Mouse (Mus musculus) midbrain, embryonic 11.5 days (tissue): ENCODE results near the gene Nlrc5. TPM values are rescaled to one million over a fixed set of nuclear protein-coding genes. Genes with fewer than 3 reads are reported as not detected.

Experiments used
- ATAC-seq: fragments of 200-750 bp; cut with Nextera tagmentation; 2 replicates; pipeline ENCODE4 v1.8.0; 2017; ENCODE audit warnings: moderate TSS enrichment, moderate library complexity; ENCODE audit not compliant: low FRiP score
- DNase-seq: peaks from one replicate; pipeline ENCODE4 v3.0.0; 2015; ENCODE audit warnings: low spot score; ENCODE audit errors: missing footprints
- H3K27ac ChIP-seq: fragments of 300-500 bp; sonication (generic); 2 replicates; pipeline ENCODE4 v1.5.1; 2014; ENCODE audit warnings: low read depth, low read length
- H3K27me3 ChIP-seq: fragments of 300-500 bp; sonication (generic); 2 replicates; pipeline ENCODE4 v1.6.1; 2014; ENCODE audit warnings: mild to moderate bottlenecking, low read length, moderate library complexity, mixed read lengths; ENCODE audit not compliant: control insufficient read depth, insufficient read depth
- H3K36me3 ChIP-seq: fragments of 300-500 bp; sonication (generic); 2 replicates; pipeline ENCODE4 v1.6.1; 2014; ENCODE audit warnings: mild to moderate bottlenecking, low read length, moderate library complexity, mixed read lengths; ENCODE audit not compliant: control insufficient read depth, insufficient read depth
- H3K4me1 ChIP-seq: fragments of 300-500 bp; sonication (generic); 2 replicates; pipeline ENCODE4 v1.6.1; 2014; ENCODE audit warnings: low read length; ENCODE audit not compliant: control insufficient read depth, insufficient read depth
- H3K4me2 ChIP-seq: fragments of 300-500 bp; sonication (generic); 2 replicates; pipeline ENCODE4 v1.6.1; 2014; ENCODE audit warnings: mild to moderate bottlenecking, moderate library complexity
- H3K4me3 ChIP-seq: fragments of 300-500 bp; sonication (generic); 2 replicates; pipeline ENCODE4 v1.5.1; 2014; ENCODE audit warnings: low read depth, low read length
- H3K9ac ChIP-seq: fragments of 300-500 bp; sonication (generic); 2 replicates; pipeline ENCODE4 v1.6.1; 2014; ENCODE audit warnings: low read length
- H3K9me3 ChIP-seq: fragments of 300-500 bp; sonication (generic); 2 replicates; pipeline ENCODE4 v1.6.1; 2016; ENCODE audit warnings: low read length; ENCODE audit not compliant: control insufficient read depth
- WGBS: fragments of 180-500 bp; shearing (Covaris S2); extraction: QIAGEN DNeasy Blood & Tissue Kit; methylation state at CpG from one replicate; pipeline ENCODE4 v1.1.7; 2014; 5-methylcytosine and 5-hydroxymethylcytosine counted together
- microRNA-seq: library from miRNA; unstranded; fragments of <30 nt; microRNA quantifications from one replicate; pipeline ENCODE4, GENCODE M21; 2017
- polyA plus RNA-seq: library from polyadenylated mRNA; unstranded; fragments of >200 nt; fragmentation: Nextera tagmentation; extraction: Ambion mirVana; gene quantifications from 2 replicates; pipeline ENCODE4 v1.2.1, GENCODE M21; 2014

Nlrc5 gene
- polyA plus RNA-seq, 1 experiment from 2014 or later = not detected

DNA sequence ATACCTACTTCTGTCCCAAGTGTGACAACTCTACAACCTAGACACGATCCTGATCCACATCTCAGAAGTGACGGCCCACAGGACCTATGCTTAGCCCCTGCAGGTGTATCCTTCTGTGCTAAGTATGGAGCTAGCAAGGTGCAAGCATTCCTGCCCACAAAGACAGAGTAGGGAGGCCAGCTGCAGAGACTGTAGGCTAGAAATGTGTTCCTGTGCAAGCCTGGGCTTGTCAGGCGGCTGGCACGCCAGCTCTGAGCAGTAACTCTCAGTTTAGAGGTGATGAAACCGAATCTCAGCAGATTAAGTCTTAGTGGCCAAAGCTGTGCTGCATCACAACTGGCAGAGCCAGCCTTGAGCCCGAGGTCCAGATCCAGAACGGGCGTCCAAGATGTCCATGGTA, 133.9 kb downstream of the Nlrc5 start:
- Histone ChIP-seq H3K4me3 (no peak overlapping the region), H3K27me3 (peaks cover 3% of the 10 kb centered on the region; the same call in 1 of the 2 replicates), H3K9ac (no peak overlapping the region), H3K4me2 (no peak overlapping the region), H3K4me1 (peaks cover 11% of the 10 kb centered on the region), H3K36me3 (peaks cover 2% of the 10 kb centered on the region; the same call in 1 of the 2 replicates), H3K9me3 (no peaks in the 10 kb centered on the region), H3K27ac (no peak overlapping the region)
- WGBS = 89% methylated on average over 8 of the region's 8 CpGs
- DNase-seq (no peak), ATAC-seq (no peak)

DNA sequence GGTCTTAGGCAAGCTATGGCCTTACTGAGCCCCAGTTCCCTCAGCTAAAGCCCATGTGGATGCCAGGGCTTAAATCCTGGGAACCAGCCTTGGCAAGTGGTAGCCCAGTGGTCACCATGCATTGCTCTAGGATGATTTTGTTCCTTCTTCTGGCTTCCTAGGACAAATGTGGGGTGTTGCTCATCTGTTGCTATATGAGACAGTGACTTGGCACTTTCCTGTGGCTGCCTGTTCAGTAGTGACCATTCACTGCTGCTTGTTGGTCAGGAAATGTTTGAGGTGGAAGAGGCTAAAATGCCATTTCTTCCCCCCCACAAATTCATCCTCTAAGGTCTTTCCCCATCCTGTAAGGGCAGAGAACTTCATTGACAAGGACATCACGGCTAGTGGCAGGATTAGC, 135.3 kb downstream of the Nlrc5 start:
- no peak overlapping the region for H3K27ac ChIP-seq
- 53% methylated on average over 1 of the region's 1 CpGs for WGBS

DNA sequence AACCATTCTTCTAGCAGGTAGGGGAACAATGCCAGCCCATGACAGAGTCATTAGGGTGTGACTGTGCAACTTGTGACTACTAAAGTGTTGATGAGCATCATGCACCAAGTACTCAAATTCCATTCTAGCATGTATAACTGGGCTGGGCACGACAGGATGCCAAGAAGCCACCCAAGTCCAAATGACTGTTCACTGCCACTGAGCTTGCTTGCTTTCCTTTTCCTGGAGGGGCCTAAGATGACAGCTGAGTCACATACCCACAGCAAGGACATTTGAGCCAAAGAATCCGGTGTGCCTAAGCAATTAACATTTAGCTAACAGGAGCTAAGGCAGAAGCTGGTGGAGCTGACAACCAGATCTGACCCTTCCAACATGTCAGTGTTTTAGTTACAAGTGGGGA, 137.7 kb downstream of the Nlrc5 start:
- 80% methylated on average over 2 of the region's 2 CpGs for WGBS
- no peaks in the 10 kb centered on the region for H3K27me3 ChIP-seq
- ATAC-seq (no peak), DNase-seq (no peak)
- H3K4me3 ChIP-seq = no peak overlapping the region
- H3K27ac ChIP-seq = no peak overlapping the region
- no peak overlapping the region for H3K9ac ChIP-seq
- no peak overlapping the region for H3K4me2 ChIP-seq
- peaks cover 17% of the 10 kb centered on the region for H3K36me3 ChIP-seq
- H3K4me1 ChIP-seq = peaks cover 6% of the 10 kb centered on the region
- H3K9me3 ChIP-seq = no peaks in the 10 kb centered on the region

More for the DNA sequence above, 135.3 kb downstream of the Nlrc5 start:
- ATAC-seq (no peak), DNase-seq (no peak)
- Histone ChIP-seq H3K4me2 (no peak overlapping the region), H3K9ac (no peak overlapping the region), H3K9me3 (no peaks in the 10 kb centered on the region), H3K27me3 (no peaks in the 10 kb centered on the region), H3K36me3 (peaks cover 5% of the 10 kb centered on the region), H3K4me3 (no peak overlapping the region), H3K4me1 (peaks cover 11% of the 10 kb centered on the region)

DNA sequence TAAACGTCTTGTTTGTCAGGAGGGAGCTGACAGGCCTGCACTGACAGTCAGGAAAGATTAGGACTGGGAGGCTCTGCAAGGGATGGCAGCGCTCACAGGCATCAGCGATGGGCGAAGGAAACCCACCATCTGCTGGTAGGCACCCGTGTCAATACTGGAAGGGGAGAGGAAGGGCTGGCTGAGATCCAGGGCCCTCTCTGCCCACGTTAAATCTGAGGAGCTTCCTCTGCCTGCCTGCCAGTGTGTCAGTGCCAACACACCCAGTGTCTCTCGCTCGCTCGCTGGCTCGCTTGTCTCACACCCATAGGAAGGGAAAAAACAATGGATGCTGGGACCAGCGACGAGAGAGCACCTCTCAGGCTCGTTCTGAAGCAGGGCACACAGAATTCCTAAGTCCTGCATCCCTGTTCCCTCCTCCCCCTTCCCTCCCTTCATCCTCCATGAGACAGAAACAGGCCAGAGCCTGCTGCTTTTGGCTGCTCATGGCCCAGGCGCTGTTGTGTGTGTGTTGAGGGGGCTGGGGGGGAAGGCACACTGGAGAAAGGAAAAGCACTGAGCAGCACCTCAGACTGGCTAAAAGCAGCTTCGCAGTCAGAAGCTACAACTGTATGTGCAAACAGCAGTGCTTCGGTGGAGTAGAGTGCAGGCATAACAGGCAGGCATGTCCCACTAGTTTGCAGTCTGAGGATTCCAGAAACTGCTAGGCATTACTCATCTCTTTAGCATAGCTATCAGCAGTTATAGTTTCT, 140.2 kb downstream of the Nlrc5 start:
- Histone ChIP-seq H3K4me2 (no peak overlapping the region), H3K9me3 (no peaks in the 10 kb centered on the region), H3K9ac (no peak overlapping the region), H3K4me1 (no peaks in the 10 kb centered on the region), H3K27ac (no peak overlapping the region), H3K36me3 (peaks cover 17% of the 10 kb centered on the region), H3K27me3 (no peaks in the 10 kb centered on the region), H3K4me3 (no peak overlapping the region)
- DNase-seq (no peak), ATAC-seq (no peak)
- 90% methylated on average over 16 of the region's 16 CpGs for WGBS

DNA sequence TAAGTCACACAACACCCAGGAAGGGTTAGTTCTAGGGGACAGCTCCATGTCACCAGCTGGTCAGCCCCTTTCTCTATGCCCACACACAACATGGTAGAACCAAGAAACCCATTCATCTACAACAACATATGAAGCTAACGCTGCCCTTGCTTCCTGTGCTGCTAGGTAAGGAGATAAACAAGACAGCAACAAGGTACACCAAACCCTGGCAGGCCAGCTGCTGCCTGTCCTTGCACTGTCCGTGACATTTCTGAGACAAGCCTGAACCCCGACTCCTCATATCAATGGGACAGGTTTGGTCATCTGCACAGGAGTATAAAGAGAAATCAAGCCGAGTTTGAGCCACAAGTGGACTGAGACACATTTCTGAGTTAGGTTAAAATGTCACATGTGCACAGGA, 141.0 kb downstream of the Nlrc5 start:
- Histone ChIP-seq H3K27ac (no peak overlapping the region), H3K27me3 (no peaks in the 10 kb centered on the region), H3K4me2 (no peak overlapping the region), H3K4me1 (no peaks in the 10 kb centered on the region), H3K9ac (no peak overlapping the region), H3K9me3 (no peaks in the 10 kb centered on the region), H3K4me3 (no peak overlapping the region), H3K36me3 (peaks cover 19% of the 10 kb centered on the region)
- DNase-seq = no peak
- no peak for ATAC-seq
- WGBS = 93% methylated on average over 4 of the region's 4 CpGs

Small RNA genes lying within 50 kb of the gene (microRNA-seq; reads per million reads assigned to microRNA genes)
- not detected for gene Mir7072

Other genes with a start within 250 kb of the Nlrc5 start
- gene Nup93, start 219.8 kb upstream of the Nlrc5 start, polyA plus RNA-seq = 118 and 121 TPM in 2 replicates
- not detected in 2 replicates for gene Slc12a3, start 105.2 kb upstream of the Nlrc5 start, polyA plus RNA-seq
- gene Herpud1, start 47.9 kb upstream of the Nlrc5 start, polyA plus RNA-seq = 56.8 and 60.4 TPM in 2 replicates
- gene Cpne2, start 98.6 kb downstream of the Nlrc5 start, polyA plus RNA-seq = 11.1 and 12.4 TPM in 2 replicates
- 50.7 and 51.9 TPM in 2 replicates for gene Rspry1, start 167.6 kb downstream of the Nlrc5 start, polyA plus RNA-seq
- 107 and 127 TPM in 2 replicates for gene Fam192a, start 167.6 kb downstream of the Nlrc5 start, polyA plus RNA-seq
- 94.6 and 108 TPM in 2 replicates for gene Arl2bp, start 232.2 kb downstream of the Nlrc5 start, polyA plus RNA-seq